Mouse (Mus musculus): ENCODE measurements at regions not wholly inside any gene's neighbourhood (a gene's known extent, or its start where the extent isn't known, plus 50 kb on each side); places are given as distances from the start of the nearest gene placed in this dataset.
A peak's percentile ranks its signal among the peaks of the same experiment; 100 is the strongest.

- Histone ChIP-seq H3K27me3 (ENCODE audit: control insufficient read depth, insufficient read depth, low read length, poor library complexity, severe bottlenecking) (no peaks in the 10 kb centered on the region), H3K27ac (ENCODE audit: insufficient read depth, low read length) (peak overlapping the region; percentile 96), H3K9ac (ENCODE audit: low read depth, poor library complexity, severe bottlenecking) (no peak overlapping the region), H3K4me1 (ENCODE audit: control insufficient read depth, insufficient read depth, low read length) (peaks cover 2% of the 10 kb centered on the region), H3K36me3 (ENCODE audit: control insufficient read depth, insufficient read depth, low read length, poor library complexity, severe bottlenecking) (peaks cover 5% of the 10 kb centered on the region; the same call in 1 of the 2 replicates), H3K4me3 (ENCODE audit: low read depth, low read length) (no peak overlapping the region), H3K9me3 (replicated peaks; ENCODE audit: control insufficient read depth, insufficient read depth, low read length, poor library complexity, severe bottlenecking) (peaks cover 23% of the 10 kb centered on the region)
- no peak for TF ChIP-seq POLR2A (IDR thresholded peaks at IDR 0.05; ENCODE audit: insufficient read depth, low read length)
- no peak for TF ChIP-seq EP300 (IDR thresholded peaks at IDR 0.05; ENCODE audit: insufficient read depth, low read depth, low read length)
- TF ChIP-seq CTCF (IDR thresholded peaks at IDR 0.05; ENCODE audit: low read depth, low read length) = no peak
Measured at GRCm38 (mm10) chr4:55134339-55134738, 189.5 kb downstream of the Zfp462 start.

GRCm38 (mm10) chr4:55134791-55135190 is 189.9 kb downstream of the Zfp462 start:
- H3K27ac ChIP-seq (ENCODE audit: insufficient read depth, low read length) = peak overlapping the region; percentile 96
- peaks cover 23% of the 10 kb centered on the region for H3K9me3 ChIP-seq (replicated peaks; ENCODE audit: control insufficient read depth, insufficient read depth, low read length, poor library complexity, severe bottlenecking)
- H3K9ac ChIP-seq (ENCODE audit: low read depth, poor library complexity, severe bottlenecking) = no peak overlapping the region
- TF ChIP-seq EP300 (IDR thresholded peaks at IDR 0.05; ENCODE audit: insufficient read depth, low read depth, low read length) (peak; percentile 99), POLR2A (IDR thresholded peaks at IDR 0.05; ENCODE audit: insufficient read depth, low read length) (no peak)
- H3K4me1 ChIP-seq (ENCODE audit: control insufficient read depth, insufficient read depth, low read length) = peaks cover 2% of the 10 kb centered on the region
- no peak overlapping the region for H3K4me3 ChIP-seq (ENCODE audit: low read depth, low read length)
- no peaks in the 10 kb centered on the region for H3K27me3 ChIP-seq (ENCODE audit: control insufficient read depth, insufficient read depth, low read length, poor library complexity, severe bottlenecking)
- peaks cover 5% of the 10 kb centered on the region; the same call in 1 of the 2 replicates for H3K36me3 ChIP-seq (ENCODE audit: control insufficient read depth, insufficient read depth, low read length, poor library complexity, severe bottlenecking)

GRCm38 (mm10) chr4:55136283-55136682 is 191.4 kb downstream of the Zfp462 start:
- TF ChIP-seq POLR2A (IDR thresholded peaks at IDR 0.05; ENCODE audit: insufficient read depth, low read length) = no peak
- TF ChIP-seq CTCF (IDR thresholded peaks at IDR 0.05; ENCODE audit: low read depth, low read length) = no peak
- TF ChIP-seq EP300 (IDR thresholded peaks at IDR 0.05; ENCODE audit: insufficient read depth, low read depth, low read length) = peak; percentile 92
- Histone ChIP-seq H3K9me3 (replicated peaks; ENCODE audit: control insufficient read depth, insufficient read depth, low read length, poor library complexity, severe bottlenecking) (peaks cover 20% of the 10 kb centered on the region), H3K27me3 (ENCODE audit: control insufficient read depth, insufficient read depth, low read length, poor library complexity, severe bottlenecking) (no peaks in the 10 kb centered on the region), H3K4me1 (ENCODE audit: control insufficient read depth, insufficient read depth, low read length) (peaks cover 2% of the 10 kb centered on the region), H3K36me3 (ENCODE audit: control insufficient read depth, insufficient read depth, low read length, poor library complexity, severe bottlenecking) (peaks cover 5% of the 10 kb centered on the region; the same call in 1 of the 2 replicates), H3K4me3 (ENCODE audit: low read depth, low read length) (no peak overlapping the region), H3K27ac (ENCODE audit: insufficient read depth, low read length) (peak overlapping the region; percentile 98), H3K9ac (ENCODE audit: low read depth, poor library complexity, severe bottlenecking) (peak overlapping the region; percentile 21; the same call in 1 of the 2 replicates)

GRCm38 (mm10) chr4:55137781-55138394 is 193.0 kb downstream of the Zfp462 start:
- Histone ChIP-seq H3K4me1 (ENCODE audit: control insufficient read depth, insufficient read depth, low read length) (peaks cover 2% of the 10 kb centered on the region), H3K27ac (ENCODE audit: insufficient read depth, low read length) (no peak overlapping the region), H3K4me3 (ENCODE audit: low read depth, low read length) (no peak overlapping the region), H3K9ac (ENCODE audit: low read depth, poor library complexity, severe bottlenecking) (no peak overlapping the region), H3K27me3 (ENCODE audit: control insufficient read depth, insufficient read depth, low read length, poor library complexity, severe bottlenecking) (no peaks in the 10 kb centered on the region), H3K9me3 (replicated peaks; ENCODE audit: control insufficient read depth, insufficient read depth, low read length, poor library complexity, severe bottlenecking) (peaks cover 20% of the 10 kb centered on the region), H3K36me3 (ENCODE audit: control insufficient read depth, insufficient read depth, low read length, poor library complexity, severe bottlenecking) (peaks cover 4% of the 10 kb centered on the region; the same call in 1 of the 2 replicates)
- TF ChIP-seq EP300 (IDR thresholded peaks at IDR 0.05; ENCODE audit: insufficient read depth, low read depth, low read length) = no peak
- TF ChIP-seq CTCF (IDR thresholded peaks at IDR 0.05; ENCODE audit: low read depth, low read length) = no peak
- TF ChIP-seq POLR2A (IDR thresholded peaks at IDR 0.05; ENCODE audit: insufficient read depth, low read length) = no peak

GRCm38 (mm10) chr4:55141317-55141716 is 196.5 kb downstream of the Zfp462 start:
- TF ChIP-seq POLR2A (IDR thresholded peaks at IDR 0.05; ENCODE audit: insufficient read depth, low read length) (no peak), EP300 (IDR thresholded peaks at IDR 0.05; ENCODE audit: insufficient read depth, low read depth, low read length) (peak; percentile 87), CTCF (IDR thresholded peaks at IDR 0.05; ENCODE audit: low read depth, low read length) (no peak)
- H3K4me3 ChIP-seq (ENCODE audit: low read depth, low read length) = no peak overlapping the region
- no peak overlapping the region for H3K9ac ChIP-seq (ENCODE audit: low read depth, poor library complexity, severe bottlenecking)
- no peaks in the 10 kb centered on the region for H3K4me1 ChIP-seq (ENCODE audit: control insufficient read depth, insufficient read depth, low read length)
- H3K27ac ChIP-seq (ENCODE audit: insufficient read depth, low read length) = peak overlapping the region; percentile 61; the same call in 1 of the 2 replicates
- no peaks in the 10 kb centered on the region for H3K36me3 ChIP-seq (ENCODE audit: control insufficient read depth, insufficient read depth, low read length, poor library complexity, severe bottlenecking)
- H3K27me3 ChIP-seq (ENCODE audit: control insufficient read depth, insufficient read depth, low read length, poor library complexity, severe bottlenecking) = no peaks in the 10 kb centered on the region
- peaks cover 10% of the 10 kb centered on the region for H3K9me3 ChIP-seq (replicated peaks; ENCODE audit: control insufficient read depth, insufficient read depth, low read length, poor library complexity, severe bottlenecking)

- Histone ChIP-seq H3K9ac (ENCODE audit: low read depth, poor library complexity, severe bottlenecking) (no peak overlapping the region), H3K36me3 (ENCODE audit: control insufficient read depth, insufficient read depth, low read length, poor library complexity, severe bottlenecking) (no peaks in the 10 kb centered on the region), H3K4me3 (ENCODE audit: low read depth, low read length) (no peak overlapping the region), H3K27ac (ENCODE audit: insufficient read depth, low read length) (peak overlapping the region; percentile 75), H3K27me3 (ENCODE audit: control insufficient read depth, insufficient read depth, low read length, poor library complexity, severe bottlenecking) (no peaks in the 10 kb centered on the region), H3K9me3 (replicated peaks; ENCODE audit: control insufficient read depth, insufficient read depth, low read length, poor library complexity, severe bottlenecking) (peaks cover 10% of the 10 kb centered on the region), H3K4me1 (ENCODE audit: control insufficient read depth, insufficient read depth, low read length) (no peaks in the 10 kb centered on the region)
- TF ChIP-seq CTCF (IDR thresholded peaks at IDR 0.05; ENCODE audit: low read depth, low read length) (no peak), EP300 (IDR thresholded peaks at IDR 0.05; ENCODE audit: insufficient read depth, low read depth, low read length) (no peak), POLR2A (IDR thresholded peaks at IDR 0.05; ENCODE audit: insufficient read depth, low read length) (no peak)
Measured at GRCm38 (mm10) chr4:55141923-55142732, 197.3 kb downstream of the Zfp462 start.

All from ES-Bruce4 (cell line).